Mouse (Mus musculus) C2C12 (cell line): ENCODE measurements at regions not wholly inside any gene's neighbourhood (a gene's known extent, or its start where the extent isn't known, plus 50 kb on each side); places are given as distances from the start of the nearest gene placed in this dataset.

Experiments
- CEBPB ChIP-seq: IDR thresholded peaks from one replicate; pipeline ENCODE4 v1.6.1; 2011; ENCODE audit warnings: low read depth, mild to moderate bottlenecking, control low read depth, moderate library complexity
- CTCF ChIP-seq: IDR thresholded peaks from one replicate; pipeline ENCODE4 v1.5.1; 2011; ENCODE audit not compliant: control insufficient read depth, insufficient read depth, insufficient read length
- FOSL1 ChIP-seq: IDR thresholded peaks from one replicate; pipeline ENCODE4 v1.8.0; 2011; ENCODE audit warnings: mild to moderate bottlenecking, low read length; ENCODE audit not compliant: poor library complexity, insufficient read depth, severe bottlenecking
- MAX ChIP-seq: IDR thresholded peaks from one replicate; pipeline ENCODE4 v1.6.1; 2011; ENCODE audit warnings: mild to moderate bottlenecking, control low read depth
- MYOG ChIP-seq: IDR thresholded peaks from one replicate; pipeline ENCODE4 v1.6.1; 2011; ENCODE audit not compliant: control insufficient read depth, insufficient read length; ENCODE audit errors: extremely low read depth
- USF1 ChIP-seq: IDR thresholded peaks from one replicate; pipeline ENCODE4 v1.6.1; 2011; ENCODE audit warnings: low read depth, mild to moderate bottlenecking, control low read depth, moderate library complexity

GRCm38 (mm10) chr10:37282951-37283350 is 144.2 kb upstream of the Marcks start:
- TF ChIP-seq CTCF: no peak
- TF ChIP-seq FOSL1: no peak
- no peak for TF ChIP-seq MAX
- TF ChIP-seq USF1: no peak
- TF ChIP-seq MYOG: no peak
- TF ChIP-seq CEBPB: no peak
